Comparison of ENCODE assay signal across 11 mouse cellular contexts in genomic region chr8:112570541-112570940, GRCm38 (mm10). TPM values are rescaled to one million over a fixed set of nuclear protein-coding genes. Genes with fewer than 3 reads are reported as not detected.
DNase-seq lines count a peak whose midpoint lies in the region; ATAC-seq lines count a peak whose summit lies in the region.
"Had no signal": no experiment of that assay in that cellular context is flagged by ENCODE, and none has a peak within 500 bp of the region (broad histone marks: within the 10 kb centered on the region; RNA-seq: fewer than 3 reads in every experiment).

No protein-coding gene starts in this region.

- H3K4me2 ChIP-seq in hindbrain, embryonic 12.5 days (replicated peaks), result peak overlapping the region; percentile 65
- peak overlapping the region; percentile 74 for H3K4me2 ChIP-seq in neural tube, embryonic 12.5 days (replicated peaks)

- no peak overlapping the region for H3K27ac ChIP-seq in hindbrain, embryonic 12.5 days
- no peak overlapping the region for H3K27ac ChIP-seq in neural tube, embryonic 12.5 days
- H3K27ac ChIP-seq: embryonic facial prominence, embryonic 15.5 days; heart, embryonic 15.5 days had no signal

- H3K9me3 ChIP-seq in hindbrain, embryonic 12.5 days (replicated peaks), result no peaks in the 10 kb centered on the region
- no peaks in the 10 kb centered on the region for H3K9me3 ChIP-seq in neural tube, embryonic 12.5 days
- H3K9me3 ChIP-seq: embryonic facial prominence, embryonic 15.5 days; heart, embryonic 15.5 days had no signal

- H3K36me3 ChIP-seq in hindbrain, embryonic 12.5 days, result no peaks in the 10 kb centered on the region
- no peaks in the 10 kb centered on the region for H3K36me3 ChIP-seq in neural tube, embryonic 12.5 days
- H3K36me3 ChIP-seq: embryonic facial prominence, embryonic 15.5 days; heart, embryonic 15.5 days had no signal

- peak; percentile 47; the same call in 1 of the 2 replicates for ATAC-seq in frontal cortex, adult (ENCODE audit: low TSS enrichment)
- no peak for ATAC-seq in hindbrain, embryonic 12.5 days (ENCODE audit: low FRiP score)
- no peak for ATAC-seq in neural tube, embryonic 12.5 days (ENCODE audit: low FRiP score, low read depth)

- peak overlapping the region; percentile 49 for H3K4me3 ChIP-seq in hindbrain, embryonic 12.5 days
- peak overlapping the region; percentile 46; the same call in 1 of the 2 replicates for H3K4me3 ChIP-seq in neural tube, embryonic 12.5 days

- WGBS in hindbrain, embryonic 12.5 days, result 7% methylated on average over 6 of the region's 6 CpGs
- WGBS in neural tube, embryonic 12.5 days, result 9% methylated on average over 6 of the region's 6 CpGs

- no peak overlapping the region for H3K9ac ChIP-seq in hindbrain, embryonic 12.5 days
- H3K9ac ChIP-seq in neural tube, embryonic 12.5 days, result no peak overlapping the region
- H3K9ac ChIP-seq: embryonic facial prominence, embryonic 15.5 days; heart, embryonic 15.5 days; lung, embryonic 14.5 days had no signal

- no peak for DNase-seq in frontal cortex, adult 2 months (ENCODE audit: extremely low spot score in 1 of 2, low spot score in 1 of 2)
- peak; percentile 63 to 66 for DNase-seq in cerebellum, postnatal 10 days
- no peak for DNase-seq in yolk sac, embryonic 10.5 days (ENCODE audit: low spot score)
- DNase-seq in spleen, postnatal 36 days (ENCODE audit: low spot score in 2 of 2), result no peak
- DNase-seq in adrenal gland, postnatal 25 days, result no peak
- DNase-seq: lung, embryonic 14.5 days had no signal

- H3K27me3 ChIP-seq in hindbrain, embryonic 12.5 days, result peaks cover 7% of the 10 kb centered on the region; the same call in 1 of the 2 replicates
- 0 out of 2 replicates have a peak, but pooled peaks cover 2% of the 10 kb centered on the region for H3K27me3 ChIP-seq in neural tube, embryonic 12.5 days (replicated peaks)

- H3K4me1 ChIP-seq in hindbrain, embryonic 12.5 days, result 0 out of 2 replicates have a peak, but pooled peaks cover 3% of the 10 kb centered on the region
- 0 out of 2 replicates have a peak, but pooled peaks cover 3% of the 10 kb centered on the region for H3K4me1 ChIP-seq in neural tube, embryonic 12.5 days

RNA-seq across cellular contexts. Expression of gene Cntnap4, which starts 0.7 kb away (rescaled TPM):
- polyA plus RNA-seq in frontal cortex, adult 2 months (2012; rRNA removed), result 19.0 and 22.7 TPM in 2 replicates
- polyA plus RNA-seq in hindbrain, embryonic 12.5 days (2016; fragmentation: Nextera tagmentation; extraction: Ambion mirVana), result 3.4 TPM in 2 replicates
- 4.6 and 5.3 TPM in 2 replicates for polyA plus RNA-seq in neural tube, embryonic 12.5 days (2016; fragmentation: Nextera tagmentation; extraction: Ambion mirVana)
- total RNA-seq in adrenal gland, postnatal 25 days (2021), result not detected in 2 replicates
- polyA plus RNA-seq: lung, embryonic 14.5 days had no signal

Comparison
In these comparisons a context has a peak if more than half of its experiments do, and no peak if none do; other contexts are left out.
1. DNase-seq: peak in cerebellum, postnatal 10 days (2 of 2); none in frontal cortex, adult 2 months (0 of 2), yolk sac, embryonic 10.5 days (single experiment), spleen, postnatal 36 days (0 of 2) and adrenal gland, postnatal 25 days (single experiment).